ENCODE assay signal across 14 mouse cellular contexts in the genomic region with DNA sequence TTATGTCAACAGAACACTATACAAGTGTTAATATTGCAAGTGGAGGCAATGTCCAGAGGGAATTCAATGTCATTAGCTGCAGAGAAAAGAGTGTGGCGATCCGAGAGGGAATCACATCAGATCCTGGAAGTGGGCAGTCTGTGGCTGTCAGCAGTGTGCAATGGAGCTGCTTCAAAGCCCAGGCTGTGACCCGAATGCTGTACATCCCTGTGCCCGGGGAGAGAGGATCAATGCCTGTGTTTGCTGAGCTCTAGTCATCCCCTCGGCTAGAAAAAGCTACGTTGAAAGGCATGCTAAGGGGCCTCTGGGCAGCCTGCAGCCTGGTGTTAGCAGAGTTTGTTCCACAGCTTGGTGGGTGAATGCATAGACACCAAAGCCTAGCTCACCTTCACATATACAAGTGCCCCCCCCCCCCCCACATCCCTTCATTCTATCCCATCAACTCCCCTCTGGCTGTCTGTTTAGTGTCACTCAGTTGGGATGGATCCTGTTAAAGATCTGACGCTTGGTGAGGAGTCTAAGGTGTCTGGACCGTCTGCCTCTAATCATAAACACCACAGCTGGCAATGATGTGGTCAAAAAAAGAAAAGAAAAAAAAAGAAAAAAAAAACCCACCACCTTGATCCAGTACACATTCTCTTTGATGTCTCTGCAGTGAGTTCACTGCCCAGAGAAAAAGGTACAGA.
DNase-seq lines count a peak whose midpoint lies in the region; ATAC-seq lines count a peak whose summit lies in the region.
"Had no signal": no experiment of that assay in that cellular context is flagged by ENCODE, and none has a peak within 500 bp of the region (broad histone marks: within the 10 kb centered on the region; RNA-seq: fewer than 3 reads in every experiment).

No protein-coding gene starts in this region.

- H3K4me1 ChIP-seq in heart, embryonic 13.5 days = peaks cover 10% of the 10 kb centered on the region; the same call in 1 of the 2 replicates
- peaks cover 4% of the 10 kb centered on the region; the same call in 1 of the 2 replicates for H3K4me1 ChIP-seq in hindbrain, embryonic 14.5 days (replicated peaks; ENCODE audit: control insufficient read depth, insufficient read depth, low read length)
- peaks cover 13% of the 10 kb centered on the region for H3K4me1 ChIP-seq in midbrain, embryonic 16.5 days (ENCODE audit: control insufficient read depth, insufficient read depth, low read length)

- 32% methylated on average over 8 of the region's 8 CpGs for WGBS in heart, embryonic 13.5 days
- 14% methylated on average over 8 of the region's 8 CpGs for WGBS in hindbrain, embryonic 14.5 days
- 13% methylated on average over 8 of the region's 8 CpGs for WGBS in midbrain, embryonic 16.5 days

- no peak overlapping the region for H3K4me3 ChIP-seq in heart, embryonic 13.5 days
- no peak overlapping the region for H3K4me3 ChIP-seq in hindbrain, embryonic 14.5 days (replicated peaks; ENCODE audit: low read length)
- H3K4me3 ChIP-seq in midbrain, embryonic 16.5 days (ENCODE audit: low read depth, low read length) = no peak overlapping the region
- H3K4me3 ChIP-seq: erythroblast, embryonic 14.5 days had no signal

- H3K36me3 ChIP-seq in heart, embryonic 13.5 days = no peaks in the 10 kb centered on the region
- no peaks in the 10 kb centered on the region for H3K36me3 ChIP-seq in hindbrain, embryonic 14.5 days (replicated peaks; ENCODE audit: control insufficient read depth, insufficient read depth)
- no peaks in the 10 kb centered on the region for H3K36me3 ChIP-seq in midbrain, embryonic 16.5 days (ENCODE audit: control insufficient read depth, insufficient read depth, low read length)

- H3K27ac ChIP-seq in heart, embryonic 13.5 days (replicated peaks) = no peak overlapping the region
- H3K27ac ChIP-seq in hindbrain, embryonic 14.5 days = no peak overlapping the region
- peak overlapping the region; percentile 22; the same call in 1 of the 2 replicates for H3K27ac ChIP-seq in midbrain, embryonic 16.5 days (ENCODE audit: low read length)

- H3K9me3 ChIP-seq in heart, embryonic 13.5 days = no peaks in the 10 kb centered on the region
- H3K9me3 ChIP-seq in hindbrain, embryonic 14.5 days (ENCODE audit: control insufficient read depth, low read length) = no peaks in the 10 kb centered on the region
- no peaks in the 10 kb centered on the region for H3K9me3 ChIP-seq in midbrain, embryonic 16.5 days (replicated peaks; ENCODE audit: control insufficient read depth, low read length, poor library complexity, severe bottlenecking)

- no peak overlapping the region for H3K4me2 ChIP-seq in heart, embryonic 13.5 days
- no peak overlapping the region; the same call in 1 of the 2 replicates for H3K4me2 ChIP-seq in hindbrain, embryonic 14.5 days (replicated peaks)
- H3K4me2 ChIP-seq in midbrain, embryonic 16.5 days (ENCODE audit: low read length) = no peak overlapping the region

- DNase-seq in heart, adult 9 months (ENCODE audit: low spot score in 2 of 2) = no peak
- DNase-seq in embryo, embryonic 11 days = peak; percentile 47
- no peak for DNase-seq in hindbrain, embryonic 14.5 days (ENCODE audit: low spot score)
- no peak for DNase-seq in urinary bladder, postnatal 25 days (ENCODE audit: low spot score)
- no peak for DNase-seq in left cerebral cortex, adult 11 months (ENCODE audit: low spot score)
- DNase-seq in left cerebral cortex, postnatal 4 days = no peak
- DNase-seq: cerebellum, postnatal 14 days; heart, postnatal 36 days; kidney, adult 9 months; layer of hippocampus, adult 9-11 months had no signal

- no peak for ATAC-seq in heart, embryonic 13.5 days (ENCODE audit: extremely low read depth, insufficient number of reproducible peaks, low FRiP score, low TSS enrichment)
- ATAC-seq in hindbrain, embryonic 14.5 days (ENCODE audit: low FRiP score) = peak; percentile 31; the same call in 1 of the 2 replicates
- peak; percentile 71; the same call in 1 of the 2 replicates for ATAC-seq in midbrain, embryonic 16.5 days
- ATAC-seq: lung, postnatal 0 days had no signal

- intact Hi-C loops in left cerebral cortex, postnatal 4 days (cut with DNase I) = no loop called here

- no peaks in the 10 kb centered on the region for H3K27me3 ChIP-seq in heart, embryonic 13.5 days (replicated peaks)
- H3K27me3 ChIP-seq in hindbrain, embryonic 14.5 days (ENCODE audit: control insufficient read depth, insufficient read depth, low read length) = no peaks in the 10 kb centered on the region
- no peaks in the 10 kb centered on the region for H3K27me3 ChIP-seq in midbrain, embryonic 16.5 days (ENCODE audit: control insufficient read depth, insufficient read depth, low read depth, low read length)

- peak overlapping the region; percentile 29; the same call in 1 of the 2 replicates for H3K9ac ChIP-seq in heart, embryonic 13.5 days
- peak overlapping the region; percentile 11; the same call in 1 of the 2 replicates for H3K9ac ChIP-seq in hindbrain, embryonic 14.5 days
- 0 out of 2 replicates have a peak overlapping the region, but pooled peaks have one; percentile 25 for H3K9ac ChIP-seq in midbrain, embryonic 16.5 days (ENCODE audit: low read depth, low read length)
